Mouse (Mus musculus) spleen, postnatal 0 days (tissue): ENCODE results near the gene Aptx. TPM values are rescaled to one million over a fixed set of nuclear protein-coding genes. Genes with fewer than 3 reads are reported as not detected.

Source experiments
- microRNA counts: library from miRNA; unstranded; fragments of <30 nt; microRNA quantifications from one replicate; lab custom pipeline; 2015
- polyA plus RNA-seq: library from polyadenylated mRNA; unstranded; fragments of >200 nt; fragmentation: Nextera tagmentation; extraction: Ambion mirVana; gene quantifications from 2 replicates; pipeline ENCODE4 v1.2.1, GENCODE M21; 2015

Aptx gene
- polyA plus RNA-seq, result 15.5 and 15.6 TPM in 2 replicates

DNA sequence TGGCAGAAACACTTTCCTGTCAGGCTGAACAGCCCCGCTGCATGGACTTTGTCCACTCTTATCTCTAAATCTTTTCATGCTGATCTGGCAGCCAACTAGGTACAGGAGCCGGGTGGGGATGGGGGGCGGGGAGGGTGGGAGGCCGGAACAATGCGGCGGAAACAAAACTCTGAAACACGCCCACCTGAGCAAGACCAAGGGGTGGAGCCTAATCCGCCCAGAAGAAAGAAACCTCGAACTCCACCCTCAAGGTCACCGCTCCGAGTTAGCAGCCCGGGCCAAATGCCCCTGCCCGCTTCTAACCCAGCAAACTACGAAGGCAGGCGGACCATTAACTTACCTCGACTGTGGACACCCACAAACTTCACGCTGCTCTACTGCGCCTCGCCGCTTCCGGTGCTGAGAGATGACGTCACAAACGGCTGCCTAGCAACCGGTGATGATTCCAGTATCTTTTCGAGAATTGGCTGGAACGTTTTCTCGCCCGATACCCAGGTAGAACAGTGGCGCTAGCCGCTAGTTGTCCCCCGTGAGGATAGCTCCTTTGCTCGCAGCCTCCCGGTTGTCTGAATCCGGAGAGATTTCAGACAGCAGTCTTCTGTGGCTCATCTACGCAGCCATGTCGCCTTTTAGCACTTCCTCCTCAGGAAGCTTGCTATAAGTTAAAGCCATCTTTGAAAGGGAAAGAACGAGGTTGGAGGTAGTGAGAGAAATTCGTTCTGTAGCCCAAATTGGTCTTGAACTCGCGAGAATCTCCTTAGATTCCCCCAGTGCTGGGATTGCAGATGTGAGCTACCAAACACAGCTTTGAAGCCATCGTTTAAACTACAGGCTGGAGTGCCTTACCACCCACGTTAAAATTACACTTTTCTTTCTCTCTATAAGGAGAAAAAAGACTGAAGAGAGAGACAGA lies at the start of gene Aptx:
Aptx (minus strand) TSS at position 398 of the 913 bp plus-strand sequence.

DNA sequence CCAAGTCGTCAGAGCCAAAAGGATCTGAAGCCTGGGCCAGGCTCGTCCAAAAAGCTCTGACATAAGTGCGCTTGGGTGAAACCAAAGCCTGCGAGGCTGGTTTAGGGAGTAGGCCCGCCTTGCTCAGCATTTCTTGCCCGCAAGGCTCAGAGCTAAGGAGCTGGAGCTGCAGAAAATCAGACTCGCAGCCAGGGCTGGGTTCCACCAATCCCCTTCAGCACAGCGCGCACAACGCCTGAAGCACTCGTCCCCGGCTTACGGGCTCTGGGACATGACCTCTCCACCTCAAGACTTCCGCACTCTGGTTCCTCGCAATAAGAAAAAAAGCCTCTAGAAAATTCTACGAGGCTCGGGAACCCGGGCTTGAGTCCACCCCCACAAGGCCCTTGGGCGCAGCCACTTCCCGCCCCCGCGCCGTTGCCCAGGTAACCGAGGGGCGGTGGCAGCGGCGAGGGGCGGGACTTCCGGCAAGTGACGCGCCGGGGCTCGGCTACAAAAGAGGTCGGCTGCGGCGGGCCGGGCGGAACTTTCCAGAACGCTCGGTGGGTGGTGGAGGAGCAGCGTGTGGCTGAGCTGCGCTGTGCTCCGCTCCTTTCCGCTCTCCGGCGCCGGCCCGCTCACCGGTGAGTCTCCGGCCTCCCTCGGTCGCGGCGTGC lies 19.1 kb upstream of the Aptx start, which contains the start of gene Dnaja1:
Dnaja1 (plus strand) TSS at position 140 of the 656 bp plus-strand sequence.

MicroRNAs encoded within 50 kb of the gene (microRNA counts, 519-probe panel; counts per million panel counts)
- 88.3 counts per million for microRNA mmu-miR-207 (lab: Ali Mortazavi, UCI)

Other genes starting within 250 kb of the Aptx start
- 0.31 and 0.45 TPM in 2 replicates for gene Tmem215, start 231.0 kb downstream of the Aptx start, polyA plus RNA-seq
- 159 and 170 TPM in 2 replicates for gene Dnaja1, start 19.0 kb upstream of the Aptx start, polyA plus RNA-seq
- gene Smu1, start 54.7 kb upstream of the Aptx start, polyA plus RNA-seq, result 81.8 and 86.5 TPM in 2 replicates
- gene B4galt1, start 150.8 kb upstream of the Aptx start, polyA plus RNA-seq, result 40.7 and 42.6 TPM in 2 replicates
- gene Spink4, start 216.9 kb upstream of the Aptx start, polyA plus RNA-seq, result 2.4 and 3.5 TPM in 2 replicates
- gene Bag1, start 245.1 kb upstream of the Aptx start, polyA plus RNA-seq, result 178 and 195 TPM in 2 replicates
- gene Chmp5, start 245.2 kb upstream of the Aptx start, polyA plus RNA-seq, result 63.2 and 67.9 TPM in 2 replicates